Mouse (Mus musculus): ENCODE data around the gene Ngef. TPM values are rescaled to one million over a fixed set of nuclear protein-coding genes. Genes with fewer than 3 reads are reported as not detected.
"Not testable (repeated sequence)": the region's sequence is repeated elsewhere in the genome, so short reads cannot be mapped to it uniquely, and the experiment has no call there.

The Ngef gene
- polyA plus RNA-seq, 1 experiment from 2014 or later = 0.32 TPM

GRCm38 (mm10) chr1:87475076-87475895 is 98.4 kb downstream of the Ngef start:
- ATAC-seq (replicated peaks; ENCODE audit: extremely low read depth, insufficient read depth, low FRiP score) = no peak
- 2% methylated on average over 39 of the region's 42 CpGs for whole genome bisulfite sequencing
- H3K4me1 ChIP-seq (ENCODE audit: control insufficient read depth, insufficient read depth, low read length) = peaks cover 3% of the 10 kb centered on the region; the same call in 1 of the 2 replicates

GRCm38 (mm10) chr1:87472576-87472975 is 101.1 kb downstream of the Ngef start:
- H3K4me2 ChIP-seq (ENCODE audit: low read depth, low read length) = no peak overlapping the region
- H3K4me1 ChIP-seq (ENCODE audit: control insufficient read depth, insufficient read depth, low read length) = peaks cover 3% of the 10 kb centered on the region; the same call in 1 of the 2 replicates
- no peak overlapping the region for H3K9ac ChIP-seq (ENCODE audit: low read length)
- H3K27ac ChIP-seq (ENCODE audit: low read length) = no peak overlapping the region
- no peak overlapping the region for H3K4me3 ChIP-seq (ENCODE audit: low read length)
- ATAC-seq (replicated peaks; ENCODE audit: extremely low read depth, insufficient read depth, low FRiP score) = no peak
- peaks cover 29% of the 10 kb centered on the region for H3K27me3 ChIP-seq (ENCODE audit: control insufficient read depth, insufficient read depth, low read length)
- H3K9me3 ChIP-seq (replicated peaks; ENCODE audit: control insufficient read depth, low read length) = no peaks in the 10 kb centered on the region
- no peaks in the 10 kb centered on the region for H3K36me3 ChIP-seq (ENCODE audit: control insufficient read depth, insufficient read depth)
- WGBS = 65% methylated on average over 7 of the region's 7 CpGs

More at GRCm38 (mm10) chr1:87475076-87475895, 98.4 kb downstream of the Ngef start:
- Histone ChIP-seq H3K36me3 (ENCODE audit: control insufficient read depth, insufficient read depth) (no peaks in the 10 kb centered on the region), H3K9me3 (replicated peaks; ENCODE audit: control insufficient read depth, low read length) (no peaks in the 10 kb centered on the region), H3K9ac (ENCODE audit: low read length) (no peak overlapping the region), H3K4me3 (ENCODE audit: low read length) (peak overlapping the region; percentile 41), H3K27me3 (ENCODE audit: control insufficient read depth, insufficient read depth, low read length) (peaks cover 29% of the 10 kb centered on the region), H3K4me2 (ENCODE audit: low read depth, low read length) (peak overlapping the region; percentile 59), H3K27ac (ENCODE audit: low read length) (no peak overlapping the region)

GRCm38 (mm10) chr1:87471914-87472313 is 101.8 kb downstream of the Ngef start:
- WGBS = 76% methylated on average over 7 of the region's 7 CpGs
- Histone ChIP-seq H3K4me3 (ENCODE audit: low read length) (no peak overlapping the region), H3K27ac (ENCODE audit: low read length) (no peak overlapping the region), H3K9ac (ENCODE audit: low read length) (no peak overlapping the region), H3K9me3 (replicated peaks; ENCODE audit: control insufficient read depth, low read length) (no peaks in the 10 kb centered on the region), H3K36me3 (ENCODE audit: control insufficient read depth, insufficient read depth) (no peaks in the 10 kb centered on the region), H3K4me2 (ENCODE audit: low read depth, low read length) (no peak overlapping the region), H3K27me3 (ENCODE audit: control insufficient read depth, insufficient read depth, low read length) (peaks cover 24% of the 10 kb centered on the region), H3K4me1 (ENCODE audit: control insufficient read depth, insufficient read depth, low read length) (peaks cover 3% of the 10 kb centered on the region; the same call in 1 of the 2 replicates)
- no peak for ATAC-seq (replicated peaks; ENCODE audit: extremely low read depth, insufficient read depth, low FRiP score)

- H3K36me3 ChIP-seq (ENCODE audit: control insufficient read depth, insufficient read depth); H3K27ac ChIP-seq (ENCODE audit: low read length); H3K4me2 ChIP-seq (ENCODE audit: low read depth, low read length); ATAC-seq (replicated peaks; ENCODE audit: extremely low read depth, insufficient read depth, low FRiP score); H3K4me3 ChIP-seq (ENCODE audit: low read length); H3K9ac ChIP-seq (ENCODE audit: low read length); H3K9me3 ChIP-seq (replicated peaks; ENCODE audit: control insufficient read depth, low read length); H3K27me3 ChIP-seq (ENCODE audit: control insufficient read depth, insufficient read depth, low read length); H3K4me1 ChIP-seq (ENCODE audit: control insufficient read depth, insufficient read depth, low read length): not testable (repeated sequence)
- 46% methylated on average over 10 of the region's 10 CpGs for WGBS
These were observed 103.7 kb downstream of the Ngef start, which contains the start of gene Snorc for GRCm38 (mm10) chr1:87469971-87470370. Snorc (plus strand) TSS chr1:87470271.

GRCm38 (mm10) chr1:87468321-87468720 is 105.3 kb downstream of the Ngef start:
- no peak overlapping the region for H3K4me2 ChIP-seq (ENCODE audit: low read depth, low read length)
- H3K36me3 ChIP-seq (ENCODE audit: control insufficient read depth, insufficient read depth) = no peaks in the 10 kb centered on the region
- ATAC-seq (replicated peaks; ENCODE audit: extremely low read depth, insufficient read depth, low FRiP score) = no peak
- H3K4me1 ChIP-seq (ENCODE audit: control insufficient read depth, insufficient read depth, low read length) = no peaks in the 10 kb centered on the region
- no peak overlapping the region for H3K4me3 ChIP-seq (ENCODE audit: low read length)
- no peak overlapping the region for H3K9ac ChIP-seq (ENCODE audit: low read length)
- H3K27me3 ChIP-seq (ENCODE audit: control insufficient read depth, insufficient read depth, low read length) = no peaks in the 10 kb centered on the region
- 71% methylated on average over 6 of the region's 6 CpGs for WGBS
- H3K9me3 ChIP-seq (replicated peaks; ENCODE audit: control insufficient read depth, low read length) = no peaks in the 10 kb centered on the region
- no peak overlapping the region for H3K27ac ChIP-seq (ENCODE audit: low read length)

GRCm38 (mm10) chr1:87467469-87467868 is 106.2 kb downstream of the Ngef start:
- no peak for ATAC-seq (replicated peaks; ENCODE audit: extremely low read depth, insufficient read depth, low FRiP score)
- 69% methylated on average over 9 of the region's 9 CpGs for WGBS
- Histone ChIP-seq H3K4me2 (ENCODE audit: low read depth, low read length) (no peak overlapping the region), H3K36me3 (ENCODE audit: control insufficient read depth, insufficient read depth) (no peaks in the 10 kb centered on the region), H3K27me3 (ENCODE audit: control insufficient read depth, insufficient read depth, low read length) (no peaks in the 10 kb centered on the region), H3K4me3 (ENCODE audit: low read length) (no peak overlapping the region), H3K9me3 (replicated peaks; ENCODE audit: control insufficient read depth, low read length) (no peaks in the 10 kb centered on the region), H3K27ac (ENCODE audit: low read length) (no peak overlapping the region), H3K9ac (ENCODE audit: low read length) (no peak overlapping the region), H3K4me1 (ENCODE audit: control insufficient read depth, insufficient read depth, low read length) (no peaks in the 10 kb centered on the region)

- H3K9me3 ChIP-seq (replicated peaks; ENCODE audit: control insufficient read depth, low read length); H3K4me2 ChIP-seq (ENCODE audit: low read depth, low read length); H3K27ac ChIP-seq (ENCODE audit: low read length); H3K36me3 ChIP-seq (ENCODE audit: control insufficient read depth, insufficient read depth); H3K9ac ChIP-seq (ENCODE audit: low read length); H3K4me1 ChIP-seq (ENCODE audit: control insufficient read depth, insufficient read depth, low read length); H3K27me3 ChIP-seq (ENCODE audit: control insufficient read depth, insufficient read depth, low read length); H3K4me3 ChIP-seq (ENCODE audit: low read length); ATAC-seq (replicated peaks; ENCODE audit: extremely low read depth, insufficient read depth, low FRiP score): not testable (repeated sequence)
- WGBS = 81% methylated on average over 5 of the region's 7 CpGs
These were observed 113.8 kb downstream of the Ngef start for GRCm38 (mm10) chr1:87459856-87460255.

- Histone ChIP-seq H3K36me3 (ENCODE audit: control insufficient read depth, insufficient read depth) (no peaks in the 10 kb centered on the region), H3K4me1 (ENCODE audit: control insufficient read depth, insufficient read depth, low read length) (no peaks in the 10 kb centered on the region), H3K9ac (ENCODE audit: low read length) (no peak overlapping the region), H3K4me2 (ENCODE audit: low read depth, low read length) (no peak overlapping the region), H3K4me3 (ENCODE audit: low read length) (no peak overlapping the region), H3K9me3 (replicated peaks; ENCODE audit: control insufficient read depth, low read length) (peaks cover 3% of the 10 kb centered on the region; the same call in 1 of the 2 replicates), H3K27ac (ENCODE audit: low read length) (no peak overlapping the region), H3K27me3 (ENCODE audit: control insufficient read depth, insufficient read depth, low read length) (no peaks in the 10 kb centered on the region)
- 84% methylated on average over 4 of the region's 4 CpGs for WGBS
- no peak for ATAC-seq (replicated peaks; ENCODE audit: extremely low read depth, insufficient read depth, low FRiP score)
These were observed 115.6 kb downstream of the Ngef start for GRCm38 (mm10) chr1:87458045-87458444.

- 96% methylated on average over 1 of the region's 1 CpGs for WGBS
- ATAC-seq (replicated peaks; ENCODE audit: extremely low read depth, insufficient read depth, low FRiP score) = no peak
These were observed 117.2 kb downstream of the Ngef start for GRCm38 (mm10) chr1:87456425-87456824.

More at GRCm38 (mm10) chr1:87456425-87456824, 117.2 kb downstream of the Ngef start:
- H3K4me3 ChIP-seq (ENCODE audit: low read length) = no peak overlapping the region
- no peak overlapping the region for H3K27ac ChIP-seq (ENCODE audit: low read length)
- no peaks in the 10 kb centered on the region for H3K36me3 ChIP-seq (ENCODE audit: control insufficient read depth, insufficient read depth)
- H3K4me1 ChIP-seq (ENCODE audit: control insufficient read depth, insufficient read depth, low read length) = no peaks in the 10 kb centered on the region
- no peak overlapping the region for H3K9ac ChIP-seq (ENCODE audit: low read length)
- H3K9me3 ChIP-seq (replicated peaks; ENCODE audit: control insufficient read depth, low read length) = peaks cover 3% of the 10 kb centered on the region; the same call in 1 of the 2 replicates
- H3K27me3 ChIP-seq (ENCODE audit: control insufficient read depth, insufficient read depth, low read length) = no peaks in the 10 kb centered on the region
- no peak overlapping the region for H3K4me2 ChIP-seq (ENCODE audit: low read depth, low read length)
